Mouse (Mus musculus) gastrocnemius, postnatal 14 days (tissue): ENCODE results near the gene 6430548M08Rik. TPM values are rescaled to one million over a fixed set of nuclear protein-coding genes. Genes with fewer than 3 reads are reported as not detected.

Source experiments
- DNase-seq: peaks from one replicate; pipeline ENCODE4 v3.0.0; 2021; ENCODE audit warnings: mixed read lengths
- intact Hi-C: fragments of 180-260 bp; cut with DNase I; formaldehyde crosslinking; loops from one replicate; pipeline ENCODE4 v1.15.1; 2025; ENCODE audit warnings: low total_unique reads
- total RNA-seq, 2 experiments: library from RNA; stranded (reverse); gene quantifications; 2 replicates each; pipeline ENCODE4 v1.2.3; 2021

The 6430548M08Rik gene
- total RNA-seq, 2 experiments from 2014 or later = 16.7 to 20.3 TPM

GRCm38 (mm10) chr8:120133169-120133568 is 19.2 kb downstream of the 6430548M08Rik start:
- intact Hi-C loops = no loop called here

GRCm38 (mm10) chr8:120135687-120136086 is 21.7 kb downstream of the 6430548M08Rik start:
- DNase-seq = no peak
- intact Hi-C loops = no loop called here

More at GRCm38 (mm10) chr8:120133169-120133568, 19.2 kb downstream of the 6430548M08Rik start:
- DNase-seq = no peak

GRCm38 (mm10) chr8:120136618-120137017 is 22.7 kb downstream of the 6430548M08Rik start:
- intact Hi-C loops = no loop called here
- DNase-seq = peak; percentile 53

- intact Hi-C loops = no loop called here
- DNase-seq = no peak
Observed at GRCm38 (mm10) chr8:120138958-120139357, 25.0 kb downstream of the 6430548M08Rik start.

- DNase-seq = no peak
- intact Hi-C loops = no loop called here
Observed at GRCm38 (mm10) chr8:120140769-120141168, 26.8 kb downstream of the 6430548M08Rik start.

- intact Hi-C loops = no loop called here
- no peak for DNase-seq
Observed at GRCm38 (mm10) chr8:120143911-120144651, 30.1 kb downstream of the 6430548M08Rik start.

- no peak for DNase-seq
- intact Hi-C loops = no loop called here
Observed at GRCm38 (mm10) chr8:120144652-120145301, 30.8 kb downstream of the 6430548M08Rik start.

GRCm38 (mm10) chr8:120146051-120146450 is 32.1 kb downstream of the 6430548M08Rik start:
- intact Hi-C loops = no loop called here
- DNase-seq = no peak

GRCm38 (mm10) chr8:120150028-120150427 is 36.1 kb downstream of the 6430548M08Rik start:
- intact Hi-C loops = no loop called here
- DNase-seq = no peak

- no peak for DNase-seq
- intact Hi-C loops = no loop called here
Observed at GRCm38 (mm10) chr8:120151151-120151550, 37.2 kb downstream of the 6430548M08Rik start.

GRCm38 (mm10) chr8:120152636-120153035 is 38.7 kb downstream of the 6430548M08Rik start:
- DNase-seq = no peak
- intact Hi-C loops = no loop called here

- intact Hi-C loops = no loop called here
Observed at GRCm38 (mm10) chr8:120160366-120160765, 46.4 kb downstream of the 6430548M08Rik start.

GRCm38 (mm10) chr8:120161658-120162403 is 47.9 kb downstream of the 6430548M08Rik start:
- intact Hi-C loops = no loop called here
- no peak for DNase-seq

More at GRCm38 (mm10) chr8:120160366-120160765, 46.4 kb downstream of the 6430548M08Rik start:
- DNase-seq = no peak

GRCm38 (mm10) chr8:120162404-120162752 is 48.4 kb downstream of the 6430548M08Rik start:
- intact Hi-C loops = no loop called here
- DNase-seq = no peak

- DNase-seq = no peak
- intact Hi-C loops = no loop called here
Observed at GRCm38 (mm10) chr8:120163376-120163775, 49.4 kb downstream of the 6430548M08Rik start.

- intact Hi-C loops = no loop called here
- no peak for DNase-seq
Observed at GRCm38 (mm10) chr8:120164026-120164425, 50.1 kb downstream of the 6430548M08Rik start.

GRCm38 (mm10) chr8:120167136-120167535 is 53.2 kb downstream of the 6430548M08Rik start:
- no peak for DNase-seq
- intact Hi-C loops = no loop called here

GRCm38 (mm10) chr8:120167821-120168220 is 53.9 kb downstream of the 6430548M08Rik start:
- intact Hi-C loops = no loop called here
- DNase-seq = no peak

GRCm38 (mm10) chr8:120169119-120169518 is 55.2 kb downstream of the 6430548M08Rik start:
- intact Hi-C loops = no loop called here
- DNase-seq = no peak

- no peak for DNase-seq
- intact Hi-C loops = loop anchor here (10.0 kb wide), 1 partner anchor 422 kb away; no protein-coding TSS in a partner anchor
Observed at GRCm38 (mm10) chr8:120173195-120173594, 59.2 kb downstream of the 6430548M08Rik start.
